Mouse (Mus musculus) forebrain, embryonic 11.5 days (tissue): ENCODE results near the gene Wnt9a. TPM values are rescaled to one million over a fixed set of nuclear protein-coding genes. Genes with fewer than 3 reads are reported as not detected.
A peak's percentile ranks its signal among the peaks of the same experiment; 100 is the strongest.

ENCODE experiments used
- ATAC-seq: fragments of 200-750 bp; cut with Nextera tagmentation; replicated peaks from 2 replicates; pipeline ENCODE4 v1.8.0; 2017; ENCODE audit warnings: moderate TSS enrichment; ENCODE audit not compliant: low FRiP score
- DNase-seq: peaks from one replicate; pipeline ENCODE4 v3.0.0-alpha.2; 2017; ENCODE audit warnings: low spot score
- H3K27ac ChIP-seq: fragments of 300-500 bp; sonication (generic); 2 replicates; pipeline ENCODE4 v1.5.1; 2014; ENCODE audit warnings: low read depth, low read length
- H3K27me3 ChIP-seq: fragments of 300-500 bp; sonication (generic); 2 replicates; pipeline ENCODE4 v1.6.1; 2014; ENCODE audit warnings: mild to moderate bottlenecking, low read length, mixed read lengths; ENCODE audit not compliant: control insufficient read depth, insufficient read depth
- H3K36me3 ChIP-seq: fragments of 300-500 bp; sonication (generic); 2 replicates; pipeline ENCODE4 v1.6.1; 2014; ENCODE audit warnings: mild to moderate bottlenecking, low read length, moderate library complexity, mixed read lengths; ENCODE audit not compliant: control insufficient read depth, insufficient read depth
- H3K4me1 ChIP-seq: fragments of 300-500 bp; sonication (generic); replicated peaks from 2 replicates; pipeline ENCODE4 v1.6.1; 2014; ENCODE audit warnings: low read length, mixed read lengths; ENCODE audit not compliant: control insufficient read depth, insufficient read depth
- H3K4me2 ChIP-seq: fragments of 300-500 bp; sonication (generic); 2 replicates; pipeline ENCODE4 v1.6.1; 2014; ENCODE audit warnings: low read depth, mild to moderate bottlenecking, low read length, moderate library complexity, mixed read lengths; ENCODE audit not compliant: severe bottlenecking
- H3K4me3 ChIP-seq: fragments of 300-500 bp; sonication (generic); 2 replicates; pipeline ENCODE4 v1.5.1; 2014; ENCODE audit warnings: low read depth, low read length
- H3K9ac ChIP-seq: fragments of 300-500 bp; sonication (generic); 2 replicates; pipeline ENCODE4 v1.6.1; 2014; ENCODE audit warnings: low read length
- H3K9me3 ChIP-seq: fragments of 300-500 bp; sonication (generic); 2 replicates; pipeline ENCODE4 v1.6.1; 2016; ENCODE audit warnings: low read length, mixed read lengths; ENCODE audit not compliant: control insufficient read depth
- WGBS: fragments of 180-500 bp; shearing (Covaris S2); extraction: QIAGEN DNeasy Blood & Tissue Kit; methylation state at CpG from one replicate; pipeline ENCODE4 v1.1.7; 2014; 5-methylcytosine and 5-hydroxymethylcytosine counted together
- polyA plus RNA-seq: library from polyadenylated mRNA; unstranded; fragments of >200 nt; fragmentation: Nextera tagmentation; extraction: Ambion mirVana; gene quantifications from 2 replicates; pipeline ENCODE4 v1.2.1, GENCODE M21; 2014

The Wnt9a gene
- polyA plus RNA-seq, 1 experiment from 2014 or later: 4.3 TPM

- H3K9me3 ChIP-seq: no peaks in the 10 kb centered on the region
- H3K27ac ChIP-seq: no peak overlapping the region
- ATAC-seq (no peak), DNase-seq (peak; percentile 59)
- H3K4me1 ChIP-seq: peaks cover 30% of the 10 kb centered on the region
- peak overlapping the region; percentile 78 for H3K4me2 ChIP-seq
- H3K27me3 ChIP-seq: peaks cover 48% of the 10 kb centered on the region
- WGBS: 21% methylated on average over 12 of the region's 12 CpGs
- peak overlapping the region; percentile 27; the same call in 1 of the 2 replicates for H3K9ac ChIP-seq
- H3K36me3 ChIP-seq: no peaks in the 10 kb centered on the region
- H3K4me3 ChIP-seq: peak overlapping the region; percentile 55
Observed at GRCm38 (mm10) chr11:59308164-59308542, 1.4 kb downstream of the Wnt9a start.

GRCm38 (mm10) chr11:59308625-59309024 lies 1.9 kb downstream of the Wnt9a start:
- H3K9me3 ChIP-seq: no peaks in the 10 kb centered on the region
- DNase-seq (no peak), ATAC-seq (no peak; the same call in 1 of the 2 replicates)
- peaks cover 30% of the 10 kb centered on the region for H3K4me1 ChIP-seq
- peak overlapping the region; percentile 55 for H3K27ac ChIP-seq
- peak overlapping the region; percentile 35; the same call in 1 of the 2 replicates for H3K9ac ChIP-seq
- no peaks in the 10 kb centered on the region for H3K36me3 ChIP-seq
- H3K27me3 ChIP-seq: peaks cover 48% of the 10 kb centered on the region
- WGBS: 42% methylated on average over 6 of the region's 6 CpGs
- H3K4me2 ChIP-seq: peak overlapping the region; percentile 78
- peak overlapping the region; percentile 55; the same call in 1 of the 2 replicates for H3K4me3 ChIP-seq

GRCm38 (mm10) chr11:59309106-59309805 lies 2.5 kb downstream of the Wnt9a start:
- ATAC-seq (no peak; the same call in 1 of the 2 replicates), DNase-seq (peak; percentile 78)
- Histone ChIP-seq H3K4me1 (peaks cover 30% of the 10 kb centered on the region), H3K4me3 (peak overlapping the region; percentile 55; the same call in 1 of the 2 replicates), H3K4me2 (peak overlapping the region; percentile 78), H3K27me3 (peaks cover 41% of the 10 kb centered on the region), H3K9me3 (no peaks in the 10 kb centered on the region), H3K9ac (peak overlapping the region; percentile 35), H3K27ac (peak overlapping the region; percentile 55), H3K36me3 (no peaks in the 10 kb centered on the region)
- whole genome bisulfite sequencing: 8% methylated on average over 12 of the region's 12 CpGs

- Histone ChIP-seq H3K27me3 (peaks cover 35% of the 10 kb centered on the region), H3K4me2 (no peak overlapping the region), H3K9me3 (no peaks in the 10 kb centered on the region), H3K27ac (peak overlapping the region; percentile 55; the same call in 1 of the 2 replicates), H3K4me3 (no peak overlapping the region), H3K9ac (no peak overlapping the region), H3K4me1 (peaks cover 30% of the 10 kb centered on the region), H3K36me3 (no peaks in the 10 kb centered on the region)
- 40% methylated on average over 8 of the region's 8 CpGs for WGBS
- ATAC-seq (no peak), DNase-seq (peak; percentile 60)
Observed at GRCm38 (mm10) chr11:59309976-59310375, 3.2 kb downstream of the Wnt9a start.

GRCm38 (mm10) chr11:59312060-59312459 lies 5.3 kb downstream of the Wnt9a start:
- Histone ChIP-seq H3K4me1 (peaks cover 23% of the 10 kb centered on the region), H3K36me3 (no peaks in the 10 kb centered on the region), H3K9me3 (no peaks in the 10 kb centered on the region), H3K9ac (peak overlapping the region; percentile 12; the same call in 1 of the 2 replicates), H3K4me3 (no peak overlapping the region), H3K27ac (no peak overlapping the region), H3K27me3 (peaks cover 17% of the 10 kb centered on the region), H3K4me2 (no peak overlapping the region)
- 55% methylated on average over 6 of the region's 6 CpGs for WGBS
- DNase-seq: no peak
- no peak for ATAC-seq

- H3K36me3 ChIP-seq: no peaks in the 10 kb centered on the region
- 0 out of 2 replicates have a peak overlapping the region, but pooled peaks have one; percentile 8 for H3K4me2 ChIP-seq
- H3K9ac ChIP-seq: peak overlapping the region; percentile 12; the same call in 1 of the 2 replicates
- peaks cover 21% of the 10 kb centered on the region for H3K4me1 ChIP-seq
- peaks cover 13% of the 10 kb centered on the region for H3K27me3 ChIP-seq
- 74% methylated on average over 8 of the region's 8 CpGs for WGBS
- ATAC-seq (no peak), DNase-seq (no peak)
- no peak overlapping the region for H3K27ac ChIP-seq
- no peaks in the 10 kb centered on the region for H3K9me3 ChIP-seq
- no peak overlapping the region for H3K4me3 ChIP-seq
Observed at GRCm38 (mm10) chr11:59312501-59312900, 5.8 kb downstream of the Wnt9a start.

- no peak for DNase-seq
- WGBS: 70% methylated on average over 17 of the region's 17 CpGs
- Histone ChIP-seq H3K4me2 (no peak overlapping the region), H3K36me3 (no peaks in the 10 kb centered on the region), H3K4me3 (no peak overlapping the region), H3K27me3 (peaks cover 6% of the 10 kb centered on the region), H3K9ac (no peak overlapping the region), H3K9me3 (no peaks in the 10 kb centered on the region), H3K4me1 (peaks cover 15% of the 10 kb centered on the region; the same call in 1 of the 2 replicates), H3K27ac (no peak overlapping the region)
- ATAC-seq: no peak
Observed at GRCm38 (mm10) chr11:59313029-59313811, 6.5 kb downstream of the Wnt9a start.

GRCm38 (mm10) chr11:59313944-59314343 lies 7.2 kb downstream of the Wnt9a start:
- no peaks in the 10 kb centered on the region for H3K36me3 ChIP-seq
- H3K9me3 ChIP-seq: no peaks in the 10 kb centered on the region
- 74% methylated on average over 11 of the region's 11 CpGs for WGBS
- peaks cover 2% of the 10 kb centered on the region; the same call in 1 of the 2 replicates for H3K27me3 ChIP-seq
- no peak overlapping the region for H3K27ac ChIP-seq
- H3K4me3 ChIP-seq: no peak overlapping the region
- no peak for DNase-seq
- H3K4me1 ChIP-seq: peaks cover 11% of the 10 kb centered on the region; the same call in 1 of the 2 replicates
- no peak overlapping the region for H3K4me2 ChIP-seq
- H3K9ac ChIP-seq: no peak overlapping the region
- ATAC-seq: no peak
